Mouse (Mus musculus): ENCODE measurements around the gene Zdbf2. TPM values are rescaled to one million over a fixed set of nuclear protein-coding genes. Genes with fewer than 3 reads are reported as not detected.

Gene Zdbf2
- polyA plus RNA-seq, 1 experiment from 2014 or later = 47.9 TPM

DNA sequence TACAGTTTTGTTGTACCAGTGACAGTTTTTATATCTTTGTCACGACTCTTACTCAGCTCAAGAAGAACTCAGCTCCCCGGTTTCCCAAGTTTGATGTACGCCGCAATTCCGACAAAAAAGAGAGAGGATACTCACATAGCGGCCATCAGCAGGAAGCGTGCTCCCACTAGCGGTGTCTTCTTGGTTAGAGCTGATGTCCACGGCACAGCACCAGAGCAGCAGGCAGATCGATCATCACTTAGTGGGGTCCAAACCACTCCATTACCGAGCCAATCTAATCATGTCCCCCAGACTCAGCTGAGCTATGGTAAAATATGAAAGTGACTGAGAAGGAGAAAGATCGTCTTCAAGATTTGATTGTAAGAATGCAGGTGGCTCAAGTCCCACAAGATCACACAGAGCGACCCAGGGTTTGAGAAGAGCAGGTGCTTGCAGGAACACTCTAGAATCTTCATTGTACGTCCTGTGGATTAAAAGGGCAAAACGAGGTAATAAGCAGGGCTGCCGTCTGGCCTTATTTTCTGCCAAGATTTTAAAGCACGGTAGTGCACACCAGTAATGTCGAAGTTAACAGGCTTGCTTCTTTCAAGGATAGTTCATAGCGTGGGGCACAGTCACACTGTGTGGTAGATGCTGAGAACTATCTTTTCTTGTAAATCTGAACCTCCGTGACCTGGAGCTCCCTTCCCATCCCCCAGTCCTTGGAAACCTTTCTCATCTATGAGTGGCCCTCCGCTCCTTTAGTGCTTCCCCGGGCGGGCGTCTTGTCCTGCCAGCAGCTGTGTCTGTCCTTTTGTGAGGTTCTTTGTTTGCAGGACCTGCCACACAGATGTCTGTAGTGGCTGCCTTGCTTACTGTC is 20.5 kb upstream of the Zdbf2 start:
- Histone ChIP-seq H3K27ac (peak overlapping the region; percentile 65; the same call in 1 of the 2 replicates), H3K4me3 (replicated peaks) (0 out of 2 replicates have a peak overlapping the region, but pooled peaks have one; percentile 1), H3K9ac (replicated peaks) (no peak overlapping the region; the same call in 1 of the 2 replicates), H3K4me1 (replicated peaks) (peaks cover 46% of the 10 kb centered on the region), H3K9me3 (no peaks in the 10 kb centered on the region), H3K36me3 (no peaks in the 10 kb centered on the region), H3K4me2 (replicated peaks) (peak overlapping the region; percentile 31), H3K27me3 (peaks cover 92% of the 10 kb centered on the region)
- ATAC-seq = peak; percentile 49
- 21% methylated on average over 24 of the region's 24 CpGs for WGBS

DNA sequence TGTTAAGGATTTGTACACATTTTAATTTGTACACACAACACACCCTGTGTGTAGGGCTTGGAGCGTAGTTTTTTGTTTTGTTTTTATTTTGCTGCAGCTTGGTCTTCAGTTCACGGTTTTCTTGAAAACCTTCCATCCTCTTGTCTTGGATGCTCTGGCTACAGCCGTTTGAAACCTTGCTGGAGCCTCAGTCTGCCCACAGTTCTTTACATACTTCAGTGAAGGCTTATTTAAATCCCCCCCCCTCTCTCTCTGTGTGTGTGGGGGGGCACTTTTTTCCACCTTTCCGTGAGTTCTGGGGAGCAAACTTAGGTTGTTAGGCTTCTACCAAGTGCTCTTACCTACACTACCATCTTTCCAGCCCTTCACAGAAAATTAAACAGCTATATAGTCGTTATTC is 19.8 kb upstream of the Zdbf2 start:
- 20% methylated on average over 5 of the region's 5 CpGs for WGBS
- Histone ChIP-seq H3K9ac (replicated peaks) (no peak overlapping the region; the same call in 1 of the 2 replicates), H3K4me3 (replicated peaks) (no peak overlapping the region), H3K4me1 (replicated peaks) (peaks cover 39% of the 10 kb centered on the region), H3K27me3 (peaks cover 93% of the 10 kb centered on the region), H3K9me3 (no peaks in the 10 kb centered on the region), H3K27ac (peak overlapping the region; percentile 65; the same call in 1 of the 2 replicates), H3K4me2 (replicated peaks) (peak overlapping the region; percentile 31), H3K36me3 (no peaks in the 10 kb centered on the region)
- ATAC-seq = no peak

DNA sequence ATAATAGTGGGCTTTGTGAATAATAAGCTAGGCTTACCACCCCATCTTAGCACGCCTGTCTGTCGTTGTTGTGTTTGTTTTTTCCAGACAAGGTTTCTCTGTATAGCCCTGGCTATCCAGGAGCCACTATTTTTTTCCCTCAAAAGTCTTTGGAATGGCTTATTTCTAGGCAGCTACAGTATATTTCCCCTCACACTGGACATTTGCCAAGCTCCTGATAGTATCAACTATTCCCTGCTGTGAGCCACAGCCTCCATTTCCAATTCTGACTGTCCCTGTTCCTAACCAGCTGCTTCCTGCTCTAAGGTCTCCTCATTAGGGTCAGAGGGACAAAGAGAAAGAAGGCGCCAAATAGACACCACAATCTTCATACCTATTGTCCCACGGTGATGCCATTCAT is 18.0 kb upstream of the Zdbf2 start:
- WGBS = 6% methylated on average over 4 of the region's 4 CpGs
- H3K27ac ChIP-seq = peak overlapping the region; percentile 85
- H3K9ac ChIP-seq (replicated peaks) = no peak overlapping the region
- peaks cover 34% of the 10 kb centered on the region for H3K4me1 ChIP-seq (replicated peaks)
- ATAC-seq = no peak
- H3K27me3 ChIP-seq = peaks cover 87% of the 10 kb centered on the region
- no peaks in the 10 kb centered on the region for H3K36me3 ChIP-seq
- no peaks in the 10 kb centered on the region for H3K9me3 ChIP-seq
- no peak overlapping the region for H3K4me2 ChIP-seq (replicated peaks)
- no peak overlapping the region for H3K4me3 ChIP-seq (replicated peaks)

DNA sequence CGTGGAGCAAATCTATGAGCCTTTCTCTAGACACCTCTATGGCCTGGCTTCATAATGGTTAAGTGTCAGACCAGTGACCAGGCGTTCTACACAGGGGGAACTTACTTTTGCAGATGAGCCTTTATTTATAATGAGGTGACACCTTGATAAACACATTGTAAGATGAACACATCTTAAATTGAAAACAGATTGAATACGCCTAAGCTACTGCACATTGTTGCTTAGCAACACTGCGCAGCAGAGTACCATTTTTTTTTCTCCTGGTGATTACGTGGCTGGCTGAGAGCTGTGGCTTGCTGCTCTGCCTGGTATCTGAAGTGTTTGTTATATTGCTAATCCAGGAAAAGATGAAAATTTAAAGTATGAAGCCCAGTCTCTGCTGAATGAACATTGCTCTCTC is 17.0 kb upstream of the Zdbf2 start:
- peaks cover 87% of the 10 kb centered on the region for H3K27me3 ChIP-seq
- H3K4me3 ChIP-seq (replicated peaks) = no peak overlapping the region
- H3K4me2 ChIP-seq (replicated peaks) = no peak overlapping the region
- H3K27ac ChIP-seq = peak overlapping the region; percentile 85
- WGBS = 7% methylated on average over 5 of the region's 5 CpGs
- H3K9ac ChIP-seq (replicated peaks) = no peak overlapping the region
- H3K9me3 ChIP-seq = no peaks in the 10 kb centered on the region
- no peaks in the 10 kb centered on the region for H3K36me3 ChIP-seq
- peaks cover 34% of the 10 kb centered on the region for H3K4me1 ChIP-seq (replicated peaks)
- peak; percentile 63; the same call in 1 of the 2 replicates for ATAC-seq

DNA sequence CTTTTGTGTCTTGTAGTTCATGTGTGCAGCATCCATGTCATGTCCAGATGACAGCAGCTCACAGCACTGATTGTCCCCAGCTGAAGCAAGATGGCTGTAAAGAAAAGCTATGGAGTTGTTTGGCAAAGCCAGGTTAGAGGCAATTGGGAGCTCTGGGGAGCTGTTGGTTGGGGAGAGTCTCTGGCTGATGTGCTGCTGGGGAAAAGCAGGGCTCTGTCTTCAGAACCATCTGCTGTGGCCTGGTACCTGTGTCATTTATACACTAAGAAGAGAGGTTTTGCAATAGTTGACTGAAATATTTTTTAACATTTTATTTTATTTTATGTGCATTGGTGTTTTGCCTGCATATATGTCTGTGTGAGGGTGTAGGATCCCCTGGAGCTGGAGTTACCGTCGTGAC is 14.6 kb upstream of the Zdbf2 start:
- WGBS = 43% methylated on average over 2 of the region's 2 CpGs
- H3K4me3 ChIP-seq (replicated peaks) = no peak overlapping the region
- H3K9ac ChIP-seq (replicated peaks) = no peak overlapping the region
- no peak overlapping the region for H3K27ac ChIP-seq
- H3K9me3 ChIP-seq = no peaks in the 10 kb centered on the region
- H3K4me1 ChIP-seq (replicated peaks) = peaks cover 23% of the 10 kb centered on the region
- H3K36me3 ChIP-seq = no peaks in the 10 kb centered on the region
- peaks cover 83% of the 10 kb centered on the region for H3K27me3 ChIP-seq
- ATAC-seq = no peak
- H3K4me2 ChIP-seq (replicated peaks) = no peak overlapping the region

DNA sequence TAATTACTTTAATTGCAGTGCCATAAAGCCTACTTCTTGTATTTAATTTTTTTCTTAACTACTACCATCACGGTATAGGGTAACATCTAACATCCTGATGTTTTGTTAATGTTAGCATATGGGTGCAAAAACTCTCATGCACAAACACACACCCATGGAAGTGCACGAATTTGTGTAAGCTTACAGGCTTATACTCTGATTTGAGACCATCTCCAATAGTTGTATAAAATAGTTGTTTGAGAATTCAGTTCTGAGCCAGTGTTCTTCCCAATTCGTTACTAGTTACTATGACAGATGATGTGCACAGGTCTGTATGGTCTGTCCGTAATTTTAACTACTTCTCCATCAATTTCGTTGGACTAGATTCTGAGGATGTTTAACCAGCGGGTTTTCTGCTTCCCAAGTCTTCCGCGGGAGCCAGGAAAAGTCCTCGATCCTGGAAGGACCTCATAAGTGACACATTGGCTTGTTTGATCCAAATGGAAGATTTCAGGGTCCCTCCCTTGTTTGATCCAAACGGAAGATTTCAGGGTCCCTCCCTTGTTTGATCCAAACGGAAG is 13.7 kb upstream of the Zdbf2 start:
- Histone ChIP-seq H3K27ac (no peak overlapping the region), H3K4me2 (replicated peaks) (no peak overlapping the region), H3K9me3 (no peaks in the 10 kb centered on the region), H3K27me3 (peaks cover 84% of the 10 kb centered on the region), H3K4me1 (replicated peaks) (peaks cover 23% of the 10 kb centered on the region), H3K9ac (replicated peaks) (no peak overlapping the region), H3K36me3 (no peaks in the 10 kb centered on the region), H3K4me3 (replicated peaks) (no peak overlapping the region)
- ATAC-seq = no peak
- WGBS = 45% methylated on average over 11 of the region's 11 CpGs

DNA sequence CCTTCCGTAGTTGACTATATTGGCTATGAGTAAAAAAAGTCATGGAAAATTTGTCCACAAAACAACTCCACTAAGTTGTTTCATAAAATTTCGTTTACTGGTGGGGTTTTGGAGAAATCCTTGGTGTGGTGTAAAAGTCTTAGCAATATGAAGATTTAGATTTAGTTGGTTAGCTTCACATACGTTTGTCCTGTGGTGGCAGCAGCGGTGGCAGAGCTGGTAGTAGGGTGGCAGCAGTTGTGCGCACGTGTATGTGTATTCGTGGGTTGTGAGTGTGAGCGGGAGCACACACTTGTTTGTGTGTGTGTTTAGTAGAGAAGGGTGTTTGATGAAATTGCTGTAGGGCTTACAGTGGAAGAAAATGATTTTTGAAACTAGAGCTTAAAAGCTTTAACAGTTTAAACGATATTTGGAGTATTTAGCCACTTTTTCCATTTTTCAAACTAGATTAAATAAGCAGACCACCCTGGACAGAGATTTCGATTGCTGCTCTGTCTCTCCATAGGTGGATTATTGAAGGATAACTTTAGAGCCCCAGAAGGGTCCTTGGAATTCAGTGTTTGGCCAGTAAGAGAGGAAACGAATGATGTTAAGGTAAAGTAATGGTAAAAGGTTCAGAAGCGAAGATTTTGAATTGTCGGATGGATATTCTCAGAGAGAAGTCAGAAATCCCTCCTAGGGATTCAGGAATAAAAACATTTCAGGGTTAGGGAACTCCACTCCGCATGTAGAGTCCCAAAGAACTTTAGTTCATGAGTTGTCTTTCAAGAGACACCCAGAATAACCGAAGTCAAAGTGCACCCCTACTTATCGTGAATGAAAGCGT is 12.9 kb upstream of the Zdbf2 start:
- 41% methylated on average over 17 of the region's 17 CpGs for WGBS
- Histone ChIP-seq H3K27me3 (peaks cover 84% of the 10 kb centered on the region), H3K4me3 (replicated peaks) (no peak overlapping the region), H3K9me3 (no peaks in the 10 kb centered on the region), H3K36me3 (no peaks in the 10 kb centered on the region), H3K4me1 (replicated peaks) (peaks cover 18% of the 10 kb centered on the region), H3K27ac (no peak overlapping the region), H3K9ac (replicated peaks) (no peak overlapping the region), H3K4me2 (replicated peaks) (no peak overlapping the region)
- no peak for ATAC-seq

DNA sequence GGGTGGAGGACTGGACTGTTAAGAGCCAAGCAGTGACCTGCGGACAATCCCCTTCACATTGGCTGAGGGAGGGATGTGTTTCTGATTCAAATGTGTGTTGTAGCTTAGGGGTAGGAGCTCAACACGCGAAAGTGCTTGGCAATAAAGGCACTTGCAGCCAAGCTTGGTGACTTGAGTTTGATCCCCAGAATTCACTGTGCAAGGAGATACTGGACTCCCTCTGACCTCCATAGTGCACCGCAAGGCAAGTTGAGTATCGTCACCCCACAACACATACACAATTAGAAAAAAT is 12.4 kb upstream of the Zdbf2 start:
- H3K27me3 ChIP-seq = peaks cover 81% of the 10 kb centered on the region
- no peak overlapping the region for H3K9ac ChIP-seq (replicated peaks)
- no peak overlapping the region for H3K4me2 ChIP-seq (replicated peaks)
- H3K9me3 ChIP-seq = no peaks in the 10 kb centered on the region
- peaks cover 12% of the 10 kb centered on the region for H3K4me1 ChIP-seq (replicated peaks)
- WGBS = 45% methylated on average over 5 of the region's 5 CpGs
- ATAC-seq = no peak
- H3K4me3 ChIP-seq (replicated peaks) = no peak overlapping the region
- no peak overlapping the region for H3K27ac ChIP-seq
- H3K36me3 ChIP-seq = no peaks in the 10 kb centered on the region

DNA sequence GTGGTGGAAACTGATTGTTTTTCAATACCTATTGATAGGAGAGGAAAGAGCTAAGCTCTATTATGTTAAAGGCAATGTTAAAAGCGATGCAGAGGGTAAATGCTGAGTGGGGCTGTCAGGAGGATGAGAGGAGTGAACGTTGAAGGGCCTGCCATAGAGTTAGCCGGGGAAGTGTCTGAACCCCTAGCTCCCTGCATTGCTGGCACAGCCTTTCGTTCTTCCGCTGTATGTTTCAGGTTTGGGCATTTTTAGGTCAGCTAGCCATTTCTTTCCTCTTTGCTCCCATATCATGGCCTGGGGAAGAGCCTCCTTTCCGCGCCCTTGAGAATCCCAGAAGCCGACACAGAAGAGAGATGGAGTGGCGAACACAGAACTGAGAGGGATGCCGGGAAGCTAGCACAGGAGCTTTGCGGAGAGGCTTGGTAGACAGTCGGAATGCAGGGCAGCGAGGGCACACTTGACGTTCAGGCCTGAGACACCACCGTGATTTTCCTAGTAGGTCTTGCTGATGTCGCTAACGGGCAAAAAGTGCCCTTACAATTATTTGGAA is 11.9 kb upstream of the Zdbf2 start:
- no peak for ATAC-seq
- H3K9ac ChIP-seq (replicated peaks) = no peak overlapping the region
- peaks cover 81% of the 10 kb centered on the region for H3K27me3 ChIP-seq
- no peak overlapping the region for H3K4me3 ChIP-seq (replicated peaks)
- H3K27ac ChIP-seq = no peak overlapping the region
- no peak overlapping the region for H3K4me2 ChIP-seq (replicated peaks)
- 49% methylated on average over 17 of the region's 17 CpGs for WGBS
- H3K4me1 ChIP-seq (replicated peaks) = peaks cover 10% of the 10 kb centered on the region
- no peaks in the 10 kb centered on the region for H3K9me3 ChIP-seq
- no peaks in the 10 kb centered on the region for H3K36me3 ChIP-seq

DNA sequence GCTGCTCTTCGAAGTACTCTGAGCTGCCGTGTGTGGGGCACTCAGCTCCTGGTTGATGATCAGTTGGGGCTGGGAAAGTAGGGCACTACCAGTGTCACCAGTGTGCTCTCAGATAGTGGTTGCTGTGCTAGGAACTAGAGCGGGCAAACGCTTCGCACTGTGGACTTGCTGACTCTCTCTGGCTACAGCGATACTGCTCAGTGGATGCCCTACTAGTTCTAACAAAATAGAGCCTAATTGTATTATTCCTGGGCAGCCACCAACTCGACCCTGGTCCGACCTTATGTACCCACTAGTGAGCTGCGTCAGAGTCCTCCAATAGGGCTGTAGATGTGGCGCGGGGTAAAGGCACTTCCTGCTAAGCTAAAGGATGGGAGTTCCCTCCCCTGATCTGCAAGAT is 9.4 kb upstream of the Zdbf2 start:
- peaks cover 74% of the 10 kb centered on the region for H3K27me3 ChIP-seq
- ATAC-seq = no peak
- H3K4me1 ChIP-seq (replicated peaks) = 0 out of 2 replicates have a peak, but pooled peaks cover 4% of the 10 kb centered on the region
- no peaks in the 10 kb centered on the region for H3K36me3 ChIP-seq
- no peak overlapping the region for H3K4me3 ChIP-seq (replicated peaks)
- H3K4me2 ChIP-seq (replicated peaks) = no peak overlapping the region
- H3K27ac ChIP-seq = no peak overlapping the region
- H3K9me3 ChIP-seq = no peaks in the 10 kb centered on the region
- WGBS = 40% methylated on average over 11 of the region's 11 CpGs
- no peak overlapping the region for H3K9ac ChIP-seq (replicated peaks)

DNA sequence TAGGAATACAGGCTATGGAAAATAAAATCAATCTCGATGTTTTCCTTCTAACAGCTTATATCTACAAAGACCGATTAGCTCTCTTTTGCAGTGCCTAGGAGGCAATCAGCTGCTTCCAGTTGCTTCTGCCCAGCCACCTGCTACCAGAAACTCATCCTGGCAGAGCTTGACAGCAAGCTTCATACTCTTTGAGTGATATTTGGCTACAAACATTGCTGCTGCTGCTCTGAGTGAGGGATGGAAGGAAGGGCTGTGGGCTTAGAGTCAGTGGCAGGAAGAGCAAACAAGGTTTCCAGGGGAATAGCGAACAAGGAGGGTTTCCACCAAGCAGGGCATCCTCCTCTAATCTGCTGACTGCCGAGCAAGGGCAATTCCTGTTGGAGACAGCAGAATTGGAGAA is 7.6 kb upstream of the Zdbf2 start:
- Histone ChIP-seq H3K9ac (replicated peaks) (no peak overlapping the region), H3K27ac (no peak overlapping the region), H3K9me3 (no peaks in the 10 kb centered on the region), H3K36me3 (no peaks in the 10 kb centered on the region), H3K27me3 (peaks cover 83% of the 10 kb centered on the region), H3K4me1 (replicated peaks) (0 out of 2 replicates have a peak, but pooled peaks cover 4% of the 10 kb centered on the region), H3K4me3 (replicated peaks) (no peak overlapping the region), H3K4me2 (replicated peaks) (no peak overlapping the region)
- no peak for ATAC-seq
- WGBS = 41% methylated on average over 4 of the region's 4 CpGs

DNA sequence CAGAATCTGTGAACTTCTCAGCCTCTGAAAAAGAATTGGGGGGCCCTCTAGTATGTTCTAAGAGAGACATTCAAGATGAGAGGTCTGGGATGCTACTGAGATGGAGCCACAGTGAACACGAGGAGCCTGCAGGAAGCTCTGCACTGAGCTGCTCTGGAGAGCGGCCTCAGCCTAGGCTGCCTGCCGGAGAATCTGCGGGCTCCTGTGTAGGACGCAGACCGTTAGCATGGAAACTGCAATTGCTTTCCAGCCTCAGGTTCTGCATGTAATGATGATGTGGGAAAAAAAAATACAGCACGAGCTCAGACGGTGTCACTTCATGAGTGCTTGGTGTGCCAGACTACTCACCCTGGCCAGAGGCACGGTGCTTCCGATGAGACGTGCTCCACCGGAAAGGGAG is 6.9 kb upstream of the Zdbf2 start:
- WGBS = 40% methylated on average over 12 of the region's 12 CpGs

More for the DNA sequence above, 6.9 kb upstream of the Zdbf2 start:
- Histone ChIP-seq H3K36me3 (no peaks in the 10 kb centered on the region), H3K4me1 (replicated peaks) (0 out of 2 replicates have a peak, but pooled peaks cover 4% of the 10 kb centered on the region), H3K4me2 (replicated peaks) (no peak overlapping the region), H3K27ac (no peak overlapping the region), H3K4me3 (replicated peaks) (no peak overlapping the region), H3K9me3 (no peaks in the 10 kb centered on the region), H3K9ac (replicated peaks) (no peak overlapping the region), H3K27me3 (peaks cover 83% of the 10 kb centered on the region)
- ATAC-seq = no peak

All from midbrain, embryonic 13.5 days (tissue).